Mouse (Mus musculus) stomach, postnatal 0 days (tissue): ENCODE results near the gene Cxcl17.

Source experiments
- CTCF ChIP-seq: IDR thresholded peaks from 2 replicates; pipeline ENCODE4 v1.5.1; 2016; ENCODE audit warnings: antibody characterized with exemption, low read depth, mild to moderate bottlenecking, moderate library complexity
- EP300 ChIP-seq: optimal IDR thresholded peaks from 2 replicates; pipeline ENCODE3; 2016; ENCODE audit warnings: antibody characterized with exemption

DNA sequence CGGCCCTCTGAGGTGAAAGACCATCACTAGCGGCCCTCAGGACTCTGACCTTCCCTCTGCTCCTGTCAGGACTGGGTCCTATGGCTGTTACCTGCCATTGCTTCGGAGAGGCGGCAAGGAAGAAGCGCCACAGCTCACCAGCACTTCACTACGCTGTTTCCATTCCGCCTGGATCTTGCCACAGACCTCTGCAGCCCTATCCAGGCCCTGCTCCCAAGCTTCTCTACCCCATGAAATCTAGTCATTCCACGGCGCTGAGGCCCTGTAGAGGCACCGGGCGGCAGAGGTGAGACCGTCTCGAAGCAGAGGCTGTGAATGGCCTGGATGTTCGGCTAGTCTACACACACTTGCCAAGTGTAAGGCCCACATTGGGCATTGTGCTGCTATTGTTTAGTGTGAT is 16.1 kb downstream of the Cxcl17 start:
- TF ChIP-seq CTCF (no peak), EP300 (no peak)
